Mouse (Mus musculus) ZHBTc4 (cell line): ENCODE data around the gene Epha6.
A peak's percentile ranks its signal among the peaks of the same experiment; 100 is the strongest.

ENCODE experiments used
- DNase-seq: peaks from one replicate; pipeline ENCODE4 v3.0.0-alpha.2; 2011; ENCODE audit warnings: low read depth, low spot score

The Epha6 gene

DNA sequence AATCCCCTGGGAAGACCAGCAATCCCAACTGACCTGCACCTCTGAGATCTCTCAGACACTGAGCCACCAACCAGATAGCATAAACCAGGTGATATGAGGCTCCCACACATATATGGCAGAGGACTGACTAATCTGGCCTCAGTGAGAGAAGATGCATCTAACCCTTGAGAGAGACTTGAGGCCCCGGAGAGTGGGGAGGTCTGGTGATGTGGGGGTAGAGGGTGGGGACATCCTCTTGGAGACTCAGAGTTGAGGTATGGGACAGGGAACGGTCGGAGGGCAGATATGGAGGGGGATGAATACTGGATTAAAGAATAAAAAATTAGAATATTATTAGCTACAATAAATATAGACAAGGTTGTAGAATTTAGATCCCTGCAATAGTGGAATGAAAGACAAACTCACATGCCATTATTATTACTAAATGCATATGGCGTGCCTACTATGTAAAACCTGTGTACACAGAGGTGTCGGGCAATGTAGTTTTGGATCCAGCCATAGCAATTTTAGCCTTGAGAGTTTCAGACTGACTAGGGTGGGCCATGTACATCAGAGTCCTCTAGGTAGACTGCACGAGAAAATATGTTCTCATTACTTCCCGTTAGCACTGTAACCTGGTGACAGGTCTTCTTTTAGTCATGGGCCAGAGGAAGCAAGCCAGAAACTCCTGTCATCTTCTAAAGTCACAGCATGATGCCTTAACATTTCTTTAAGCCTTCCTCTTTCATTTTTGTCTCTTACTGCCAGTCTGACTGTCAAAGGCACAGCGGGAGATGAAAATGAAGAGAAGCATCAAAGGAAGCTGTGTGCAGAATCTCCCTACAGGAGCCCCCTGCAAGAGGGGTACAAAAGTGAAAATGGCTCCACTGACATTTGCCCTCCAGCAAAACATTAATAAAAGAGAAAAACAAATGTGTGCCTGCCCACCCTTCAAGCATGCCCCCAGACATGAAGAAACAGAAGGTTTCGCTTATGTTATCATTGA is 338.7 kb downstream of the Epha6 start:
- peak; percentile 0 for DNase-seq

DNA sequence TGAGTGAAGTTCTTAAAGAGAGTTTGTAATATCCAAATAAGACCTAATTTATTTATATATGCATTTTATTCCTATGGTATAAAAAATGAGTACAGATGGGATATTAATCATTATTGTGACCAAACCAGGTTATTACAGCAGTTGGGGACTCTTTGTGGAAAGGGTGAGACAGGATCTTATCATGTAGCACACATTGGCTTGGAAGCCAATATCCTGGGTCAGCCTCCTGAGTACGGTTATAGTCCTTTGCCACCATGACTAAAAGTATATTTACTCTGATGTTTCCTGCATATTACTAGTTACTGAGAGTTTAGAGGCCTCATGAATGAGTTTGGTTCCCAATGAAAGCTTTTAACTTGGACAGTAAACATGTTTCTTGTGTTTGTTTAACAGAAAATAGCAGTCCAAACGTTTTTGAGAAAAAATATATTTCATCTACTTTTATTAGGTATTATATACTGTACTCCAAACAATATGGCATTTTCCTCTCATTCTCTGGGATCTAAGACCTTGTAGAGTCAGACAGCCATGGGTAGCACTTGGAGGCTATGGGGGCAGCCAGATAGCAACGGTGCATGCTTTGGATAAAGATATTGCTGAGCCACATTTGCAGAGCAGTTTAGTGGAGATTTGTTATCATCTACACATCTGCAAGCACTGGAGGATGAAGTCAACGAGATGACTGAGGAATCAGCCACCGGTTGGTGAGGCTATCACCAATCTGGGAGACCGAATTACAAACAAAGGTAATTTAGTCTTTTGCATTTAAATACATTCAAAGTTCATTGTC is 340.4 kb downstream of the Epha6 start:
- DNase-seq, result no peak

DNA sequence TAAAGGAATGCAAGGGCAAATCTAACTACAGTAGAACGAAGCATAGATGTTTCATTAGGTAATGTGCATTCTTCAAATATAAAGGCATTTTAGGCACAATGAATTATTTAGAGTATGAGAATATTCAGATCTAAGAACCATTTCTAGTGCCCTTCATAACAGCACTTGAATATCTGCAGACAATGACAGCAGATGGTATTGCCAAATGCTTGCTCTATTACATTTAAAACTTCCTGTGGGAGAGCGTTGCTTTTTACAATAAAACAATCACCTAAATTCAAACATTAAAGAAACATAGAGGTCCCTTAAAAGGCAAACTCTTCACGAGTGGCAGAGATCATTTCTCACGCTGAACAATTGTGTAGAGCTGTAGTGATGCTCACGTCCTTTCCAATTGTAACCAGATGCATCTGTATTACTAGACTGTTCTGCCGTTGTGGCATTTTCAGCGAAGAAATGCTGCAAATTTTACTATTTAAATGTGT is 347.1 kb downstream of the Epha6 start:
- no peak for DNase-seq

DNA sequence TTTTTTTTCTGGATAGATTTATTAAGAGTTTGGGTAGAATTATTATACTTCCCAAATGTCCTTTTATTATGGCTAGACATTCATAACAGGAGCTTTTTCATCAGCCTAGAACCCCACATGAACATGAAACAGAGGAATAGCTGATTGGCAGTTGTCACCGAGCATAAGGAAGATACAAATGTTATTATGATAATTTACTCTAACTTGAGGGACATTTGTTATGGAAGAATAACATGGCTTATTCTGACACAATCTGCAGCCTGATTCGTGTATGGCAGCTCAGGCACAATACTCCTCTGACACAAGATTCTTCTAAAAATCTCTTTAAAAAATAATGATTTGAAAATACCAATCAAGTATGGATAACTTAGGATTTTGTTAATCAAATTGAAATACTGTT is 347.7 kb downstream of the Epha6 start:
- DNase-seq, result no peak

DNA sequence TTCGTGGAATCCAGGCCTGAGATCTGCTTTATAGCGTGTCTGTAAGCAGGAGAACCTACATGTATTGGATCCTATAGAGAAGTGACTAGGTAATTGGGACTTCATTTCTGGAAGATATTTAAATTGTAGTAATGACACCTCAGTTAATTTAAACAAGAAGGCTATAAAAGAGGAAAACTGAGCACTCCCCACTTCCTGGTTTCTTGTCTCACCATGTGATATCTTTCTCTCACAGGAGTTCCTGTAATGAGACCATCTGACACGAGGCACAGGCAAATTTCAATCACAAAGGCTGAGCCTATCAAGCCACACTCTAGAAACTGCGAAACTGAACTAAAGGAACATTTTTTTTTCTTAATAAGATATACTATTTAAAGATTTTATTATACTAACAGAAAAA is 348.3 kb downstream of the Epha6 start:
- DNase-seq, result no peak

DNA sequence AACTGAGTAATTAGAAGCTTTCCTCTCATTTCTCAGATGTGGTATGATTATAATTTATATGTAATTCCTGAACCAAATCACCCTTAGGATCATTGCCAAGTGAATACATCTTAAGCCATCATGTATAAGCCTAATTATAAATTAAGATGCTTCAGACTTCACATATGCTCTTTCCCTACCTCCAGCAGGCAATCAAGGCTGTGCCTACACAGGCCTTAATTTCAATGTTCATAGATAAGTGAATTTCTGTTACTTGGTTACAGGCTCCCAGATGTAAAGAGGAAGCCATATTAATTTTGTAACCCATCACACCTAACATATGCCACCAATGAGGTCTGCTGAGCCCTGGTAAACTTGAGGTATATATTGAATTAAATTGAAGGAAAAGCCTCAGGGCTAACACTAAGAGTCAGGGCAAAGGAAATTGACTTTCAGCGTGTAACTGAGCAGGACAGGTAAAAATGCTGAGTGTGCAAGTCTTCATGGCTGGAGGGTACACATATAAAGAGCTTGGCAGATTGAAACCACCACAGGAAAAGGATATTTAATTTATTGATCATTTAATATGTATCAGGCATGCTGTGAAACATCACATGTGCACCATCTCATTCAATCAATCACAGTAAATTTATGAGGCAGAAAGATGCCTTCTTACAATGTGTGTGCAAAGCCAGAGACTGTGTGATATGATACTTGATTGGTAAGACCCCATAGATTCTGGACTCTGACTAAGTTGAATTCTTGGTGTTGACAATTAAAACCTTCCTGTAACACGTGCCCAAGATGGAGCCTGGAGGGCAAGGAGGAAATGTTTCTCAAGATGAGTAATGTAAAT is 365.8 kb downstream of the Epha6 start:
- DNase-seq, result no peak

DNA sequence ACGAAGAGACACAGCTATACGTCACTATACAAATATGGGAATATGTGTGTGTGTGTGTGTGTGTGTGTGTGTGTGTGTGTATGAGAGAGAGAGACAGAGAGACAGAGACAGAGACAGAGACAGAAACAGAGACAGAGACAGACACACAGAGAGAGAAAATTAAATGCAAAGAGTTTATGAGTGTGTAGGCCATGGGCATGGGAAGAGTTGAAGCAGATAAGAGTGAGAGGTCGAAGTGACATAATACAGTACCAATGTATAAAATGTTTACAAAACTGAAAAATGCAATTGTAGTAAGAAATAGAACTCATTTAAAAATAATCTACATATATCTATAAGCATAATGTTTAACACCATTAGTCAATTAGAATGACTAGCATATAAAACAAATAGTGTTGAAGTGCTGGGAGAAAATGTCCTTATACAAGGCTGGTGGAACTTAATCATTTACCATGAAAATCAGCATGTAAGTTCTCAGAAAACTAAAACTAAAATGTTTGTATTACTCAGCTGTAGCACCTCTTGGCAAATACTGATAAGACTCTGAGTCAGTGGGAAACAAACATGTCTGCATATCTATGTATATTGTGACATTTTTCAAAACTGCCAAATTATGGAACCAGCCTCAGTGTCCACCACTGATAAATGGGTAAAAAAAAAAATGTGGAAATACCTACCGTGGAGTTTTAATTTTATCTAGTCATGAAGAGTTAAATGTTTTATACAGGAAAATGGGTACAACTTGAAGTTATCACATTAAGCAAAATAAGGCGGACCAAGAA is 371.2 kb downstream of the Epha6 start:
- no peak for DNase-seq

DNA sequence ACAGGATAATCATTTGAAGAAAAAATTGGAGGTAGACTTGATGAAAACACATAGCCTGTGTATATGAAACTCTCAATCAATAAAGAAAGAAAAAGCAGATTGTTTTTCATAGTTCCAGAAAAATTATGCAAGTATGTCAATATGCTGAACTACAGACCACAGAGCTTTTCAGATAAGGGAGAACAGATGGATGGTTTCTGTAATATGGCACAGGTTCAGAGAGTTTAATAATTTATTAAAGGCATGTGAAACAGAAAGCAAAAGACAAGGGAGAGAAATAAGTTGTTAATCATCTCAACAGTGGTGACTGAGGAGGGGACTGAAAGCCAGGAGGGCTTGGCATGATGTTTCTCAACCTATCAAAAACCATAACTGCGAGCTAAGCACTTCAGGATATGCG is 372.3 kb downstream of the Epha6 start:
- no peak for DNase-seq

DNA sequence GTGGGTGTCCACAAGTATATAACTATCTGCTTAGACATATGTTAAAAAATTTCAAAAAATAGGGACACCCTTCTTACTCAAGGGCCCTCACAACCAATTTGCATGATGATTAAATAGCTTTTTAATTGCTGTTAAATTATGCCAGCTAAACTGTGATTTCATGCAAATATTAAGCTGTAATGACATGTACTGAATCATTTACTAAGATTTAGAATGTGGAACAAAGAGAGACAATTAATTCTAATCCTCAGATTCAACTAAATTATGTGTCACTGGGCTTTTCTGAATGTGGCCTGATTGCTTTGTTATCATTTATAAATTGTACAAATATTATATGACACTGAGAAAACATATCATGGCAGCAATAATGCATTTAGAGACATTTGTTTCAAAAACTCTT is 396.2 kb downstream of the Epha6 start:
- no peak for DNase-seq

DNA sequence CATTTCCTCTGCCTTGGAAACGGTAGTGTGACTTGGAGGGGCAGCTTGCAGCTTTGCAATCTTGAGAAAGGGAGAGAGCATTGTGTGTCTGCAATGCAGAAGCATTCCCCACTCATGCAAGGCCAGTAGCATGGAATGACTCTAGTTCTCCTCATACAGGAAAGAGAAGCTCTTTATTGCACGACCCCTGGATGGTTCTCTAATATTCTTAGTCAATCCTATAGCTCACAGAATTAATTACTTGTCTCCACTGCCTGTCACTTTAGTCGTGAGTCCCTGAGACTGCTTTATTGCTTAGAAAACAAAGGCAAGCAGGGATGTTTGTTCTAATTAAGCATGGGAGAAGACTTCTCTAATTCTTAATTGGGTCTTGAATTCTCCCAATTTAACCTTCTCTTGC is 429.8 kb downstream of the Epha6 start:
- DNase-seq, result no peak

DNA sequence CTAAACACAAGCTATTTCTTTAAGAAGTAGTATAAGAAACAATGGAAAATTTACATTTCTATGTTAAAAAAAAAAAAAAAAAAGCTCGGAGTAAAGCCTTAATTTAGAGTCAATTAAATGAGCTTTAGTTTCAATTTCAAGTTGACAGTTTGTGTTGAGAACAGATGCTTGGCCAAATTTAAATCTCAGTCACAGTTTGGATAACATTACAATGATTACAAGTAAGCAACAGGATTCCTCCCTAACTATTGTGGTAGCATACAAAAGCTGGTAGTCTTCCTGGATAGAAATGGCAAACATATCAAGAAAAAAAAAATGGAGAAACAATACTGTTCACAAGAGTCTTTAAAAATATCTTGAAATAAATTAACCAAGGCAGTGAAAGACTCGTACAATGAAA is 452.9 kb downstream of the Epha6 start:
- no peak for DNase-seq

DNA sequence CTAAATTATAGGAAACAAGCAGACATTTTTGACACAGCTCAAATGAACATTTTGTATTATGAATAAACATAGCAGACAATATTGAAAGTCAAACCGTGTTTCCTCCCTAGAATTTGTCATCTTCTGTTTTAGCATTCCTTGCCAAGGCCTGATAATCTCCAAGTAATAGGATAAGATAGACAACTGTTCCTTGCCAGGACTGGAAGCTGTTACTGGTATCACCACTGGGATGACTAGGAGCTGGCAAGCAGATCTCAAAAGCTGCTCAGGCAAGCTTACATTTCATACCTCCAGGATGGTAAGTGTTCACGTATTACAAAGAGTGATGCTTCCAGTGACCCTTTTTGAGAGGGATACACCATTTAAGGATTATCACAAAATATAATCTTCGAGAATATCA is 461.0 kb downstream of the Epha6 start:
- no peak for DNase-seq

DNA sequence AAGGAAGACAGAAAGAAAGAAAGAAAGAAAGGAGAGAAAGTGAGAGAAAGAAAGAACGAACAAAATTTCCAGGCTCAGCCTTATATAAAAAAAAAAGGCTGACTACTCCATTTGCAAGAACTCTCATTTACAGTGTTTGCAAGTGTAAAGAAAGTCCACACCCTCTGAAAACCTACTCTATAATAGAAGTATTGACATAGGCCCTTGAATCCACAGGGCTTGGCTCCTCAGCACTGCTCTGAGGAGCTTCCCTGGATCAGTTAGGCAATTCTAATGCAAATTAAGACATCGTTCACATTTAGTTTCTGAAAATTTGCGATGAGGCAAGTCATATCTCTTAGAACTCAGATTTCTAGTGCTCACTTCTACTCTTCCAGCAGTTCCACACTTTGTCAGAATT is 483.9 kb downstream of the Epha6 start:
- peak; percentile 5 for DNase-seq

DNA sequence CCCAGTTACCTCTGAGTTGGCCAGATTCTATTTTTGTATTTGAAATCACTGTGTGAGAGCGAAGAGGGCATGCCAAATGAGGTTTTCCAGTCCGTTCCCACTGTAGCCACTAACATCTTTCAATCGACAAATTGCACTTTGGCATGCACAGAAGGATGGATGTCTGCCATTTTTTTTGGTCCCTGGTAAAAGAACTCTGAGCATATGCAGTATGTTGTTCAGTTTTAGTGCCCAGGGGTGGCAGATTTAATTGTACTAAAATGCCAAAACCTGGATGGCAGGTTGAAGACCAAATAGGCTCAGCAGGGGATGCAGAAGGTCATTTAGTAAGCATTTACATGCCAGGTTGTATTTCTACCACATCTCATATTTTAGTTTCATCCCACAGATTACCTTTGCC is 503.1 kb downstream of the Epha6 start:
- no peak for DNase-seq

DNA sequence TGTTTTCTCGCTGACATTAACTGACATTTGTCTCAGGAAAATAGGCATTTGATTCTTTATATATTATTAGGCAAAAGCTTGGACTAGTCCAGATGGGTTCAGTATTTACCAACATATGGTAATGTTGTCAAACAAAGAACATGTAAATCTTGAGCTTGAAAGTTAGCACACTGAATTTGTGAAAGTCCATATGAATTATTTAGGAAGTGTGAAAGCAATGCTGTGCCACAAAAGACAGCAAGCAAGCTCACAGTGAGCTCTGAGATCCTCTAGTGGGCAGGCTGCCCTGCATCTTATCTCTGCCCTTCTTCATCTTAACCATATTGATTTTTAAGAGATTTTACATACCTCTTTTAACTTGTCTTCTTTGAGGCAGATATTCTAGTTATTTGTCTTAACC is 510.0 kb downstream of the Epha6 start:
- no peak for DNase-seq

DNA sequence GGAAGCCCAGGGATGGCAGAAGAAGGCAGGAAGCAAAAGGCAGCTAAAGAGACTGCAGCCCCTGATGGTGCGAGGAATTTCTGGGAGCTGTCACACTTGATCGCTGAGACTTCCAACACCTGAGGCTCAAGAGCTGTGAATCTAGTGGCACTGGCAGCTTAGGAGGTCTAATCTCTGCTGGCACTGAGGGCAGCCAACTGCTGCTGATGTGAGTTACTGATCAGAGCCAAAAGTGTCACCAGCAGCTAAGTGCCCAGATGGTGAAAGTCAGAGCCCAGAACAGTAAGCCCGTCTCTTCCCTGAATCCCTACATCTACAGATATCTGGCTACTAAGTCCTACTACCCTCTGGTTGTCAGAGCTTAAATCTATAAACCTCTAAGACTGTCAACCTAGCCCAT is 518.4 kb downstream of the Epha6 start:
- no peak for DNase-seq

DNA sequence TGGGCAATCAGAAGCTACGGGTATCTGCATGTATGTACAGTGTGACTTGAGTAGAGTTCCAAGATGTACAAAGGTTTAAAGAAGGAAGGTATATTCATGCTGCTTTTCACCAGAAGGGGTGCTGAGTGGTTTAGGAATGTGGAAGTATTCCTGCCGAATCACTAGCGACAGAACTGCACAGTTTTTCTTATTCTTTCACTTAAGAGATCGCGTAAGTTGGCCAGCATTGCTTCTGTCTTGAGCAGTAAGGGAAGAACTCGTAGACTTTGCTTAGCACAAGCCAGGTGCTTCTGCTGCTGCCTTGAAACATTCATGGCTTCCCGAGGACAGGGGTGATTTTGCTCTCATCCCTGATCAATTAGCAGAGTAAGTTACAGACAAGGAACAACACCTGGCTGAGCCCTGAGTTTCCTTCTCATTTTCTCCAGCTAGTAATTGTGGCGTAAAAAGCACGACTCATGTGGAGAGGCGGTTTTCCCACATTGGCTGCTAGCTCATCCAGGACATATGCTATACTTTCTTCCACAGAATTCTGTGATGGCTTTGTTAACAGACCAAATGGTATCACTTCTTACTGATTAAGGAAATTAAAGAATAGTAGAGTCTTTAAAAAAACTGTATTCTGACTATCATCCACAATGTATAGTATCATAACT is 534.7 kb downstream of the Epha6 start:
- peak; percentile 1 for DNase-seq

DNA sequence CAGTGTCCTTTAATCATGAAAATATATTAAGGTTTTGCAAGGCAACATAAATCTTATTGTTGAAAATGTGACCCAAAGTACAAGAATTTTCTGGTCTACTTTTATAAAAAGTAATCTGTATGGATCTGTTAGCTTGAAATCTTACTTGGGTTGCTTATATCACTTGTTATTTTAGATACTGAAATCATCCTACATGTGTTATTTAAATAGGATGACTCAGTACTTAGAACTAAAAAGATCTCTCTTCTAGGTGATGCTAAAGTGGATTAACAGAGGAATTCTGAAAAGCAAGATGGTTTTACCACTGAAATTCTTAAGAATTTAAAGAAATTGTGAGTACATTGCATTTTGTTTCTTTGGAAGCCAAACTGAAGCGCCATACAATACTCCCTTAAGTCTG is 561.5 kb downstream of the Epha6 start:
- DNase-seq, result no peak

DNA sequence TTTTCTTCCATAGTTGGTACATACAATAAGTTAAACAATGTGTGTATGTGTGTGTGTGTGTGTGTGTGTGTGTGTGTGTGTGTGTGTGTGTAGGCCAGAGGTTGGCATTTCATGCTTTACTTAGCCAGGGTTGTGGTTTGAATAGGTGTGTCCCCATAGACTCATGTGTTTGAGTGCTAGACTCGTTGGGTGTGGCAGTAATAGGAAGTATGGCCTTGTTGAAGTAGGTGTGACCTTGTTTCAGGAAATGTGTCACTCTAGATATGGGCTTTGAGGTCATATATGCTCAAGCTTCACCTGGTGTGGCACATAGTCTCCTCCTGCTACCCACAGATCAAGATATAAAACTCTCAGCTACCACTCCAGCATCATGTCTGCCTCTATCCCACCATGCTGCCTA is 577.0 kb downstream of the Epha6 start:
- no peak for DNase-seq

DNA sequence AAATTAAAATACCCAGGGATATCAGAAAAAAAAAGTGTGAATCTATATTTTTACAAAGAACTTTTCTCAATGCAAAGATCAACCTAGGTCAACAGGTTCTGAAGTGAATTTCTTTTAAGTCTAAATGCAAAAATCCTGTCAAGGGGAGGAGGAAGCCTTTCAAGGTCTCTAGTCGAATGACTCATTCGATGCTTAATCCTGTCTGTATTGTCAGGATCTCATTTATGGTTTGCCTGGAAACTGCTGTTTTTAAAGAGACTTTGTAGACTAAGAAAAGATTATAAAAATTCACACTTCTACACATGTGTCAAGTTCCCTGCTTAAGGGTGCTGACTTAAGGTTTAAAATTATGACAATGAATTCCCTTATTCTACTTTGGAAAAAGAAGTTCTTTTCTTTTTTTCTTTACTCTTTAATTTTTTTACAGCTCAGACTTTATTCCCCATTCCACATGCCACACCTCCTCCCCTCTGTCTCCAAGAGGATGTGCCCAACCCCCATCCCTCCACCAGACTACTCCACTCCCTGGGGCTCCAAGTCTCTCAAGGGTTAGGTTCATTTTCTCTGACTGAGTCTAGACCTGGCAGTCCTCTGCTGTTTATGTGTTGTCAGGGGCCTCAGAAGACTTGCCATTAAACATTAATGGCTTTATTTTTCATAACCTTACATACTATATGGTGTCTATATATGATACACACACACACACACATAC is 598.3 kb downstream of the Epha6 start:
- no peak for DNase-seq
